Mouse (Mus musculus) stomach, embryonic 15.5 days (tissue): ENCODE measurements around the gene Cd164l2. TPM values are rescaled to one million over a fixed set of nuclear protein-coding genes. Genes with fewer than 3 reads are reported as not detected.
A peak's percentile ranks its signal among the peaks of the same experiment; 100 is the strongest.

Experiments
- ATAC-seq: fragments of 200-750 bp; cut with Nextera tagmentation; 2 replicates; pipeline ENCODE4 v1.8.0; 2017; ENCODE audit warnings: low read depth, moderate number of reproducible peaks, moderate TSS enrichment; ENCODE audit not compliant: insufficient read depth, low FRiP score
- H3K27ac ChIP-seq: fragments of 300-500 bp; sonication (generic); 2 replicates; pipeline ENCODE4 v1.5.1; 2015; ENCODE audit warnings: mild to moderate bottlenecking, inconsistent platforms
- H3K27me3 ChIP-seq: fragments of 300-500 bp; sonication (generic); replicated peaks from 2 replicates; pipeline ENCODE4 v1.6.1; 2015; ENCODE audit warnings: inconsistent platforms
- H3K36me3 ChIP-seq: fragments of 300-500 bp; sonication (generic); 2 replicates; pipeline ENCODE4 v1.6.1; 2015; ENCODE audit warnings: inconsistent platforms
- H3K4me1 ChIP-seq: fragments of 300-500 bp; sonication (generic); 2 replicates; pipeline ENCODE4 v1.6.1; 2015; ENCODE audit warnings: inconsistent platforms
- H3K4me2 ChIP-seq: fragments of 300-500 bp; sonication (generic); 2 replicates; pipeline ENCODE4 v1.6.1; 2015; ENCODE audit warnings: mild to moderate bottlenecking, inconsistent platforms
- H3K4me3 ChIP-seq: fragments of 300-500 bp; sonication (generic); replicated peaks from 2 replicates; pipeline ENCODE4 v1.5.1; 2015; ENCODE audit warnings: inconsistent platforms
- H3K9ac ChIP-seq: fragments of 300-500 bp; sonication (generic); 2 replicates; pipeline ENCODE4 v1.6.1; 2015; ENCODE audit warnings: inconsistent platforms
- H3K9me3 ChIP-seq: fragments of 300-500 bp; sonication (generic); 2 replicates; pipeline ENCODE4 v1.6.1; 2016; ENCODE audit warnings: inconsistent platforms
- WGBS: fragments of 180-500 bp; shearing (Covaris S2); methylation state at CpG from one replicate; pipeline ENCODE4 v1.1.7; 2015; 5-methylcytosine and 5-hydroxymethylcytosine counted together
- polyA plus RNA-seq: library from polyadenylated mRNA; unstranded; fragments of >200 nt; fragmentation: Nextera tagmentation; extraction: Ambion mirVana; gene quantifications from 2 replicates; pipeline ENCODE4 v1.2.1, GENCODE M21; 2015

The Cd164l2 gene
- polyA plus RNA-seq, 1 experiment from 2014 or later, result 7.8 TPM

DNA sequence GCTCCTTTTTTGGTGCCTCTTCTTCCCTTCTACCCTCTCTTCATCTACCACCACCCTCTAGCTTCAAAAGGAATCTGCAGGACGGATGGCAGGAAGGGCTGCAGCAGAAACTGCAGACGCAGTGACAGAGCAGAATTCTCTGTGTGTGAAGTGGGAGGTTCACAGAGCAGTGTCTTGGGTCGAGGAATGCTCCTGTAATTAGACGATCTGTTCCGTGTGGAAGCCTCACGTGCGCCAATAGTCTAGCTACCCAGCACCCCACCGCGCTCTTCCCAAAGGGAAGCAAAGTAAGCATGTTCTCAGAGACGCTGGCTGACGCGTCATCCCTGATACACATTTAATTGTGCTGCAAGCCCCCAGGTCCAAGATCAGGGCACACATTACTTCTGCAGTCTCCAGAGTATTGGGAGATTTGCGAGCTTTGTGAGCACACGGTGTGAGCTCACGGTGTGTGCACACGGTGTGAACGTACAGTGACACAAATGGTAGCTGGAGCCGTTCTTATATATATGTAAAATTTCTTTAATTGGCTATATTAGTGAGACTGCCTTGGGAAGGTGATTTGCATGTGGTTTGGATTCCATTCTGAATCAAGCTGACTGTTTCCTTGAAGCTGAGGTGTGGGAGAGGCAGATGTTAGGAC is 35.0 kb upstream of the Cd164l2 start:
- H3K4me2 ChIP-seq, result no peak overlapping the region
- no peak for ATAC-seq
- peak overlapping the region; percentile 53; the same call in 1 of the 2 replicates for H3K27ac ChIP-seq
- H3K9me3 ChIP-seq, result no peaks in the 10 kb centered on the region
- peaks cover 32% of the 10 kb centered on the region for H3K4me1 ChIP-seq
- no peak overlapping the region for H3K9ac ChIP-seq
- 0 out of 2 replicates have a peak, but pooled peaks cover 3% of the 10 kb centered on the region for H3K36me3 ChIP-seq
- no peak overlapping the region for H3K4me3 ChIP-seq
- H3K27me3 ChIP-seq, result no peaks in the 10 kb centered on the region
- 74% methylated on average over 18 of the region's 18 CpGs for WGBS

DNA sequence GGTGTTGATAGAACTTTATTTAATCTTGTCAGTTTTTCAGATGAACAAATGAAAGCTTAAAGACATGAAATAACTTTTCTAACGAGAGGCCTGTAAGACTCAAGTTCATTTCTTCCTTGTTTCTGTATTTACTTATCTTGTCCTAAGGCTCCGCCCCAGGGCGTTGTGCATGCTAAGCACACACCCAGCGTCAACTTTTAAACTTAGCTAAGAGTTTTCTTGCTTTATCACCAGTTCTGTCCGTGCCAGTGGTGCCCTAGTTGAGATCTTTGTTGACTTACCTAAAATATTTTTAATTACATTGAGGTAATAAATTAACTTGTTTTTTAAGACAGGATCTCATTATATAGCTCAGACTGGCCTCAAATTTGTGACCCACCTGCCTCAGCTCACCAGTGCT is 33.6 kb upstream of the Cd164l2 start:
- Histone ChIP-seq H3K9ac (no peak overlapping the region), H3K4me3 (no peak overlapping the region), H3K9me3 (no peaks in the 10 kb centered on the region), H3K36me3 (0 out of 2 replicates have a peak, but pooled peaks cover 3% of the 10 kb centered on the region), H3K4me2 (no peak overlapping the region), H3K27me3 (no peaks in the 10 kb centered on the region), H3K4me1 (peaks cover 26% of the 10 kb centered on the region), H3K27ac (no peak overlapping the region)
- WGBS, result 65% methylated on average over 5 of the region's 5 CpGs
- ATAC-seq, result no peak

DNA sequence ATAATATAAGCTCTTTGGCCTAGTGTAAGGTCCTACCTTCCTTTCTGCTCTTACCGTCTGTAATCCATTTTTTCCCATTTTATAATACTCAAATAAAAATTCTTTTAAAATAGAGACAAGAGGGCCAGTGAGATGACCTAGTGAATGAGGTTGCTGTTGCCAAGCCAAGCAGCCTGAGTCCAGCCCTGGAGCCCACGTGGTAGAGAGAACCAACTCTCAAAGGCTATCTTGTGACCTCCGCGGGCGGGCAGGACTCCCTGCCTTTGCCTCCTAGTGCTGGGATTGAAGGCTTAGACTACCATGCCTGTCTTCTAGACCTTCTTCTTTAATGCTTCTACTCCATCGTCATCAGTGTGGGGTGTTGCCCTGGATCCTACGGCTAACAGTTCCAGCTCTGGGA is 32.7 kb upstream of the Cd164l2 start:
- no peak overlapping the region for H3K4me3 ChIP-seq
- no peak overlapping the region for H3K9ac ChIP-seq
- H3K36me3 ChIP-seq, result 0 out of 2 replicates have a peak, but pooled peaks cover 3% of the 10 kb centered on the region
- ATAC-seq, result no peak
- peaks cover 31% of the 10 kb centered on the region for H3K4me1 ChIP-seq
- H3K27ac ChIP-seq, result no peak overlapping the region
- H3K9me3 ChIP-seq, result no peaks in the 10 kb centered on the region
- no peaks in the 10 kb centered on the region for H3K27me3 ChIP-seq
- no peak overlapping the region for H3K4me2 ChIP-seq
- WGBS, result 94% methylated on average over 7 of the region's 7 CpGs

DNA sequence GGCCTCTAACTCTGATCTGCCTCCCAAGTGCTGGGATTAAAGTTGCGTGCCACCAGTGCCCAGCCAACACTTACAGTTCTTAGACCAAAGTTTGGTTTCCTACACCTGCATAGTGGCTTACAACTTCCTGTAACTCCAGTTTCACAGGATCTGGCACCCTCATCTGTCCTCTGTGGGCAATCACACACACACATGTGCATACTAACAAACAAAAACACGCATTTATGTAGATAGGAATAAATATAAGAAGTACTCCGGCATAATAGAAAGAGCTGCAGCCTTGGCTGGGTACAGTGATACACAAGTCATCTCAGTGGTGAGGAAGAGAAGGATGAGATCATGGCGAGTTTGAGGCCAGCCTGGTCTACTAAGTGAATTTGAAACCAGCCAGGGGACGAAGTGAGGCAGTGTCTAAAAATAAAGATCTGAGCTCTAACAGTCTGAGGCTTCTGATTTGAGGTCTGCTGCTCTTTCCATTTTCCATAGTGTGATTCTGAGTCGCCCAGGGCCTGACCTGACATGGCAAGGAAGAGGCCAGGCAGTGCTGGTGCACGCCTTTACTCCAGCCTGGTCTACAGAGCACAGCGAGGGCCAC is 29.4 kb upstream of the Cd164l2 start:
- no peak overlapping the region for H3K4me2 ChIP-seq
- peaks cover 27% of the 10 kb centered on the region for H3K4me1 ChIP-seq
- H3K36me3 ChIP-seq, result peaks cover 12% of the 10 kb centered on the region
- WGBS, result 92% methylated on average over 8 of the region's 8 CpGs
- no peak overlapping the region for H3K9ac ChIP-seq
- peak overlapping the region; percentile 94; the same call in 1 of the 2 replicates for H3K27ac ChIP-seq
- no peaks in the 10 kb centered on the region for H3K9me3 ChIP-seq
- H3K4me3 ChIP-seq, result no peak overlapping the region
- ATAC-seq, result no peak
- H3K27me3 ChIP-seq, result no peaks in the 10 kb centered on the region

DNA sequence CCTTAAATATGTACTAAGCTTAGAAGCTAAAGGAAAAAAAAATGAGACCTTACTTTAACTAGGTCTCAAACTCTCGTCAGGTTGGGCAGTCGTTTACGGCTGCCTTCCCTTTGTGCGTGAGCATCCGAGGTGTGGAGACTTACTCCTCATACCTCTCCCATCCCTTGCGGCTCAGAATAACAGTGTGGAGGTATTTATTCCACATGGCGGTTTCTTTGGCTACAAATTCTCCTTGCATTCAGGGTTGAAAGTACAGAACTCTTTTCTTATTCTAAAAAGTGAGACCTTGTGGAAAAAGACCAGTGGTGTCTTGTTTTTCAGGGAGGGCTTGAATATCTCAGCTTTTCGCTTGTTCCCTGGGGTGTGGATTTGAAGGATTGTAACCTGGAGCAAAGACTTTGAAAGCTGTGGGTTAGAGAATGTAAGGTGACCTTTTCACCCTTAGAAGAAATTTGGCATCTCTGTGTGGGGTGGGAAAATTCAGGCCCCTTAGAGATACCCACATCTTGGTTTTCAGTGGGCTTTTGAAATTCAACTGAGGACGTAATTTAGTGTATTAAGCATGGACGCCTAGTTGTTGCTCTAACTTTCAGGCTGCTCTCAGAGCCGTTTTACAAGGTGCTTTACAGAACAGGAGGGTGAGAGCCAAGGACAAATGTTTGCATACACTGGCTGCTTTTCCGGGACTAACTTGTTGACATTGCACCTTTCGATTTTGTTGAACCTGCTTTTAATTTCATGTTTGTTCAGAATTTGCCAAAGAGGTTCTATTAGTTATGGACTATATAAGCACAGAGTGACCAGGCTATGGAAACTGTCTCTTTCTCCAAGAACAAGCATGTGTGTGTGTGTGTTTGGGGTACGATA is 27.7 kb upstream of the Cd164l2 start:
- Histone ChIP-seq H3K9ac (no peak overlapping the region), H3K36me3 (peaks cover 25% of the 10 kb centered on the region), H3K9me3 (no peaks in the 10 kb centered on the region), H3K27ac (peak overlapping the region; percentile 94), H3K4me3 (no peak overlapping the region), H3K27me3 (no peaks in the 10 kb centered on the region), H3K4me1 (peaks cover 27% of the 10 kb centered on the region), H3K4me2 (peak overlapping the region; percentile 6; the same call in 1 of the 2 replicates)
- no peak for ATAC-seq
- WGBS, result 48% methylated on average over 14 of the region's 14 CpGs

DNA sequence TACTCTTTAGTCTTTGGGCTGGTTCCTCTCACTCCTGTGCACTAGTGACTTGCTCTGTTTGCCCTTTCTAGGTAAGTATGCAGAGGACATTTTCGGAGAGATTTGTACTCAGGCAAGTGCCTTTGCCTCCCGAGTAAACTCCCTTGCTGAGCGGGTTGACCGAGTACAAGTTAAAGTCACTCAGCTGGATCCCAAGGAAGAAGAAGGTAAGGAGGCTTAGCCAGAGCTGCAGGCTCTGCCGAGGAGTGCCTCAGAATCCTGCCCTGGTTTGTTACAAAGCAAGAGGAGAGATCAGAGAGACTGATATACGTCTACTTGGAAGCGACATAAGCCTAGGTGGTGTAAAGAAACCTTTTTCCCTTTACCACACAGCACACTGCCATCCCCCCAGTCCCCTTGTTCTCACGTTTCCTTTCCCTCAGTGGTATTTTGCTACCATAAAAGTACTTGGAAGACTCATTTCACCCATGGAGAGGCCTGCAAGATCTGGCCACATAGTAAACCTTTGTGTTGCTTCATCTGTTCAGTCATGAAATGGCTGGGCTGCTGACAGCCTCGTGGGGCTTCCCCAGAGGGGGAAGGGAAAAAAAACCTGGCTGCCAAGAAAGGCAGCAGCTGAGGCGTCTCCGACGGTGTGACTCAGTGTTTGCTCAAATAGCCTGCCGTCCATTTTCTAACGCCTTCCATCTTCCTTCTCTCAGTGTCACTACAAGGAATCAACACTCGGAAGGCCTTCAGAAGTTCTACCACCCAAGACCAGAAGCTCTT is 26.8 kb upstream of the Cd164l2 start:
- Histone ChIP-seq H3K27me3 (no peaks in the 10 kb centered on the region), H3K9ac (no peak overlapping the region), H3K4me2 (peak overlapping the region; percentile 12; the same call in 1 of the 2 replicates), H3K4me1 (peaks cover 27% of the 10 kb centered on the region), H3K9me3 (no peaks in the 10 kb centered on the region), H3K27ac (peak overlapping the region; percentile 94), H3K36me3 (peaks cover 34% of the 10 kb centered on the region), H3K4me3 (no peak overlapping the region)
- WGBS, result 26% methylated on average over 15 of the region's 15 CpGs
- peak; percentile 71 for ATAC-seq

DNA sequence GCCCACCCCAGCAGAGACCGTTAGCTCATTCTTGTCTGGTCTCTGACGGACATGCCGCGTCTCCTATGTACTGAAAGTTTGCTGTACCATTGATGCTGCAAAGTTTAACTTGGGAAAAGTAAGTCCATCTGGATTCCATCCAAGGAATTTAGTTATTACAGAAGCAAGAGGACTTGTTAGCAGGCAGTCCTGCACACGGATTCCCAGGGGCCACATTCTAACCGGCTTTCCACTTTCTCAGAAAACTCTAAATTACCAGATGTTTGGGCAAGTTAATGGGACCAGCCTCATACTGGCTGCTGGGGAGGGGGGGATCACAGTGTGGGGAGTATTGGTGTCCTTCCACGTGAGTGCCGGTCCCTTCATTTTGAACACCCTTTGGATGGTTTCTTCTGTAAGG is 26.0 kb upstream of the Cd164l2 start:
- WGBS, result 59% methylated on average over 8 of the region's 8 CpGs
- H3K9me3 ChIP-seq, result no peaks in the 10 kb centered on the region
- H3K9ac ChIP-seq, result no peak overlapping the region
- peaks cover 41% of the 10 kb centered on the region for H3K36me3 ChIP-seq
- H3K4me3 ChIP-seq, result no peak overlapping the region
- peaks cover 27% of the 10 kb centered on the region for H3K4me1 ChIP-seq
- no peaks in the 10 kb centered on the region for H3K27me3 ChIP-seq
- no peak for ATAC-seq
- no peak overlapping the region for H3K4me2 ChIP-seq
- H3K27ac ChIP-seq, result peak overlapping the region; percentile 94

DNA sequence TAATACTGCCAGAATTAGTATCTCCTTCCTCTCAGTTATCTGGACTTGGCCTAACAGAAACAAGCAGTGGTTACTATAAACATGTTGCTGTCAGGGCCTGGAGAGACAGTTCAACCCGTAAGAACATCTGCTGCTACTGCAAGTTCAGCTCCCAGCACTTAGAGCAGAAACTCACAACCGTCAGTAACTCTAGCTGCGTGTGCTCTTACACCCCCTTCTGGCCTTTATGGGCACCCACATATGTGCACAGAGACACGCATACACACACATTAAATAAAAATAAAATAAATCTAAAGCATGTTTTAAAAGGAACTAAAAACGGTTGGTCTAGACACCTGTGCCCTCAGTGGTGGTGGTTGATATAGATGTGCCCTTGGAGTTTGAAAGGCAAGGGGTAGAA is 25.1 kb upstream of the Cd164l2 start:
- no peak overlapping the region for H3K9ac ChIP-seq
- no peak overlapping the region for H3K27ac ChIP-seq
- peaks cover 49% of the 10 kb centered on the region for H3K36me3 ChIP-seq
- no peak for ATAC-seq
- H3K4me1 ChIP-seq, result peaks cover 27% of the 10 kb centered on the region
- H3K4me3 ChIP-seq, result no peak overlapping the region
- H3K9me3 ChIP-seq, result no peaks in the 10 kb centered on the region
- H3K27me3 ChIP-seq, result no peaks in the 10 kb centered on the region
- 86% methylated on average over 5 of the region's 5 CpGs for WGBS
- H3K4me2 ChIP-seq, result no peak overlapping the region

DNA sequence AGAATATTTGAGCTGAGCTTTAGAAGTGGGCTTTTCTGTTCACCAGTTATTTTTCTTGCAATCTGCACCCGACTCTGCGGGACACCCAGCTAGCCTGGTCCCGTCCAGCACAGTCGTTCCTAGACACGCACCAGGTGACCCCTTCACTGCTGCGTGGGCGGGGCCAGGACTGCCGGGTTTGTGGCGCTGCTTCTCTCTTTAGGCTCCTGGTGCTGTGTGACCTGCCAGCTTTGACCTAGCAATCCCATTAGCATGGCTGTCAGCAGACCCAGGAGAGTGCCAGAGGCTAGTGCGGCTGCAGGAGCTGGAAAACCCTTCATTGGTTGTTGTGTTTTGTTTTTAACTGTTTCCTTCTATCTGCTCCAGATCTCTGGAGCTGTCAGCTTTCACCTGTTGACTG is 22.5 kb upstream of the Cd164l2 start:
- H3K9ac ChIP-seq, result no peak overlapping the region
- ATAC-seq, result no peak
- no peak overlapping the region for H3K27ac ChIP-seq
- H3K4me1 ChIP-seq, result peaks cover 16% of the 10 kb centered on the region
- H3K36me3 ChIP-seq, result peaks cover 67% of the 10 kb centered on the region
- H3K4me3 ChIP-seq, result no peak overlapping the region
- H3K4me2 ChIP-seq, result no peak overlapping the region
- no peaks in the 10 kb centered on the region for H3K27me3 ChIP-seq
- 67% methylated on average over 10 of the region's 10 CpGs for WGBS
- H3K9me3 ChIP-seq, result no peaks in the 10 kb centered on the region

DNA sequence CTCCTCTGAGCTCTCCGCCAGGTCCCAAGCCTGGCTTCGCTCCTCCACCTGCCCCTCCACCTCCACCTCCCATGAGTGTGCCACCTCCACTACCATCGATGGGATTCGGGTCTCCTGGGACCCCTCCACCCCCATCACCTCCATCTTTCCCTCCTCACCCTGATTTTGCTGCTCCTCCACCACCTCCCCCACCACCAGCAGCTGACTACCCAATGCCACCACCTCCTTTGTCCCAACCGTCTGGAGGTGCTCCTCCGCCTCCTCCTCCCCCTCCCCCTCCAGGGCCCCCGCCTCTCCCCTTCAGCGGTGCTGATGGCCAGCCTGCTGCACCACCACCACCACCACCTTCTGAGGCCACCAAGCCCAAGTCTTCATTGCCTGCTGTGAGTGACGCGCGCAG is 17.4 kb upstream of the Cd164l2 start:
- WGBS, result 92% methylated on average over 11 of the region's 11 CpGs
- Histone ChIP-seq H3K9ac (no peak overlapping the region), H3K4me2 (no peak overlapping the region), H3K27me3 (no peaks in the 10 kb centered on the region), H3K9me3 (no peaks in the 10 kb centered on the region), H3K27ac (no peak overlapping the region), H3K4me1 (peaks cover 36% of the 10 kb centered on the region), H3K36me3 (peaks cover 63% of the 10 kb centered on the region), H3K4me3 (no peak overlapping the region)
- ATAC-seq, result no peak

DNA sequence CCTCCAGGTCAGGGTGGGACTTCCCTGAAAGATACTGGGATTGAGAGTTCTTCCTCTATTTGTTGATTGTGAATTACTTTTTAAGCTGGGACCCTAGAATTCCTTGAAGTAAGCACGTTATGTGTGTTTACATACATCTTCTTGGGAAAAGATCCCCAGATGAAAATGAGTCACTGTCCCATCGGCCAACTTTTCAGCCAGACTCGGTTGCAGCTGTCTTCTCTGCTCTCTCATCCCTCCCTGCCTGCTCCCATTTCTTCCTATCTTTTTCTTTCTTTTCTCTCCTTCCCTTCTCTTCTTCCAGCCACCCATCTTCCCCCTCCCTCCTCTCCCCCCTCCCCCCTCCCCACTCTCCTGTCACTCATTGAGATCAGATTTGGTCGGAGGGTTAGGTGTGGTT is 16.9 kb upstream of the Cd164l2 start:
- Histone ChIP-seq H3K27me3 (no peaks in the 10 kb centered on the region), H3K4me3 (no peak overlapping the region), H3K4me2 (no peak overlapping the region), H3K27ac (no peak overlapping the region), H3K9me3 (no peaks in the 10 kb centered on the region), H3K9ac (no peak overlapping the region), H3K36me3 (peaks cover 57% of the 10 kb centered on the region), H3K4me1 (peaks cover 41% of the 10 kb centered on the region)
- WGBS, result 45% methylated on average over 4 of the region's 4 CpGs
- no peak for ATAC-seq
